Mouse (Mus musculus): Measurements from ENCODE around the gene Gm20696.

Gene Gm20696

GRCm38 (mm10) chr6:99217846-99218245 is 448.8 kb downstream of the Gm20696 start:
- no peak for DNase-seq (ENCODE audit: low read depth, low spot score)

GRCm38 (mm10) chr6:99217155-99217554 is 449.4 kb downstream of the Gm20696 start:
- no peak for DNase-seq (ENCODE audit: low read depth, low spot score)

DNA sequence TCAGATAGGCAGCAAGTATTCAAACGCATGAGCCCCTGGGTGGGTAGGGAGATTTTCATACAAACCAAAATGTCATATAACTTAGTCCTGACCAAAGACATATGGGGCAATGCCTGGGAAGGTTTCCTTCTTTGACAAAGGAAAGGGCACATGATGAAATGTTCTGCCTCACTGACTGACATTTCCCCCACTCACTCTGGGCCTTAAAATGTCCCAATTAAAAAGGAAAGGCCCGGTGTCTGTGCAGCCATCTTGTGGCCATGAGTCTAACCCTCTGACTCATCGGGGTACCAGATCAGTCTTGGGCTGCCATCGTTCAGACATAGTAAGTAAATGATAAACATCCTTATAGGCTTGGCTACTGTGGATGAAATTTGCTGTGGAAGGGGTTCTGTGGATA is 454.1 kb downstream of the Gm20696 start:
- DNase-seq (ENCODE audit: low read depth, low spot score) = no peak

- DNase-seq (ENCODE audit: low read depth, low spot score) = no peak
Observed at GRCm38 (mm10) chr6:99211663-99212333, 454.8 kb downstream of the Gm20696 start.

DNA sequence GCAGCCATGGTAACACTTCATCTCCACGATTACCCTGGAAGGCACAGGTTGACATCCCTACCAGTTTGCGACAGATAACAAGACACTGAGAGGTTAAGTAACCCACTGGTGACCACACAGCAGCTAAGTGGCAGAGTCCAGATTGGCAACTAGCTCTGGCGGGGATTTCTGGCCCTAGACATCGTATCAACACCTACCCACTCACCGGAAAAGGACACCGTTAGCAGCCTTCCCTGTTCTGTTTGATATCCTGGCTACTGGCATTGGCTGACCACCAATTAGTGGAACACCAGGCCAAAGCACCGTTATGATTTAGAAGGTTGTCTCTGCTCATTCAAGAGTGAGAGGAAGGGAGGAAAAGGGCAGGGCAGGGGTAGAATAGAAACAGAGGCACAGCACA is 456.4 kb downstream of the Gm20696 start:
- DNase-seq (ENCODE audit: low read depth, low spot score) = no peak
